Mouse (Mus musculus) 416B (cell line): ENCODE data around the gene Ass1.
"Not testable (repeated sequence)": the region's sequence is repeated elsewhere in the genome, so short reads cannot be mapped to it uniquely, and the experiment has no call there.

Source experiments
- DNase-seq: peaks from one replicate; pipeline ENCODE4 v3.0.0; 2011; ENCODE audit warnings: low read depth

Gene Ass1

DNA sequence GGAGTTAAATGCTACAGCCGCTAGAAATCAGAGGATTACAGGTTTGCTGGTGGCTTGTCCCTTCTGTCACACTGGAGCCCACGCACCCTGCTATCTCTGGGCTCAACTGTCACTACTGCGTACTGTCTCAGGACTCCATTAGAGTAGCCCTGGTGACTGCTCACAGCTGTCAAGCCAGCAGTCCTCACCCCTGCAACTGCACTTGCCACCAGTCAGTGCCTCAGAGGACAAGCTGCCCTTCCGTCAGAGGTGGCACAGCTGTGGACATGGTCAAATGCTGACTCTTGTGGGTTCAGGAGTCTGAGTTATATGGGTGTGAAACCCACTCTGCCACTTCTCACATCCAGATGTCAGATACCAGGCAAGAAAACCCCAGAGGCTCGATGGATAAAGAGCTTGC is 68.7 kb downstream of the Ass1 start:
- DNase-seq: no peak

DNA sequence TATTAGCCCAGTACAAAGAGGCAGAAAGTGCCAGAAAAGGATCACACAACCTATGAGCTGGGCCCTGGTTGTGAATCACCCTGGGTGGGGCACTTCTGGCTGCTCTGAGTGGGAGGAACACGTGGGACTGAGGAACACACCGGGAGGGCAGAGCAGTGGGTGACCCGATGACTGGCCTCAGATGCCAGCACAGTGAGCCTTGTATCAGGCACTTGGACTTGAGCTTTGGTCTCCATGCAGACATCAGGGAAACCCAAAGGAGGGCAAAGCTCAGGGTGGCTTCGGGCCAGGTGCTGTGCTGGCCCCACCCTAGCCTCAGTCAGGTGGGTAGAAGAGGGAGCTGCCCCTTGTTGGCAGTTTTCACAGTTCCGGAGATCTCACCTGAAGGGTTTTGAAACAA is 71.6 kb downstream of the Ass1 start:
- DNase-seq: no peak

DNA sequence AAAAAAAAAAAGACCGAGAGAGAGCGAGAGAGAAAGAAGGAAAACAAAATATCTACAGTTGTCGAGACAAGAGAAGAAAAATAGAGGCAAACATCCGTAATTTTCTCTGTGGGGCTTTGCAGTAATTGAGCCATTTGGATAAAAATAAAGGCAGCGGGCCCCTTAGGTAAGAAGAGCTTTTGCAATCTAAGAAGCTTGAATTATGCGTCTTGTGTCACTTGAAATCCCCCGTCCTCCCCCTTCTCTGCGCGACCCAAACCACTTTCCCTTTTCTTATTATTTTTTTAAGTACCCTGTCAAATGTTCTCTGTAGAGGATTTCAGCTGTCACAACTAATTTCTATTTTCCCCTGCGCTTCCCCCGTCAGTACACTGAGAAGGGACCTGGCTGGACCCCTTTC is 77.7 kb downstream of the Ass1 start:
- DNase-seq: no peak

DNA sequence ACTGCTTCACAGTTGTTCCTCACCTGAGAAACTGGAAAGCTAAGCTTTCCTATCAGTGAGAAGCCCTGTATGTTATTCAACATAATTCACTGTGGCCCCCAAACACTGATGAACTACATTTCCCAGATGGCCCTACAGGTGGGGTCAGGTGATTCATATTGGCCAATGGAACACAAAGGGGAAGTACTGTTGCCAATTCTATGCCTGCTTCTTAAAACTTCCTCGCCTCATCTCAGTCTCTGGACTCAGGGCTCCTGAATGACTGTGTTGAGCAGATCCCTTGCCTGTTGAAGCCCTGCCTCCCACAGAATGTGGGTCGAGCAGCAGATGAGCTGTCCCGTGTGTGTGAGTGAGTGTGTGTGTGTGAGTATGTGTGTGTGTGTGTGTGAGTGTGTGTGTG is 80.5 kb downstream of the Ass1 start:
- peak; percentile 55 for DNase-seq

DNA sequence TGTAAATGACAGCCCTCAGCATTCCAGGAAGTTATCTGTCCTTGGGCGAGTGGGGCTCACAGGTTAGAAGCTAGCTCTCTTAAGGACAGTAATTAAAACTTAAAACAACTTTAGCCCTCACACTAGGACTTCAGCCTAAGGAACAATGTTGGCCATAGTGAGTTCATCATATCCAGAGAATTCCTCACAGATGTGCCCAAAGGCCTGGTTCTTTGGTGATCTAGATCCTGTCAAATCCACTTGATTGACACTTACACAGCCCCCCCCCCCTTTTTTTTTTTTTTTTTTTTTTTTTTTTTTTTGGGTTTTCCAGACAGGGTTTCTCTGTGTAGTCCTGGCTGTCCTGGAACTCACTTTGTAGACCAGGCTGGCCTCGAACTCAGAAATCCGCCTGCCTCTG is 81.3 kb downstream of the Ass1 start:
- not testable (repeated sequence) for DNase-seq

DNA sequence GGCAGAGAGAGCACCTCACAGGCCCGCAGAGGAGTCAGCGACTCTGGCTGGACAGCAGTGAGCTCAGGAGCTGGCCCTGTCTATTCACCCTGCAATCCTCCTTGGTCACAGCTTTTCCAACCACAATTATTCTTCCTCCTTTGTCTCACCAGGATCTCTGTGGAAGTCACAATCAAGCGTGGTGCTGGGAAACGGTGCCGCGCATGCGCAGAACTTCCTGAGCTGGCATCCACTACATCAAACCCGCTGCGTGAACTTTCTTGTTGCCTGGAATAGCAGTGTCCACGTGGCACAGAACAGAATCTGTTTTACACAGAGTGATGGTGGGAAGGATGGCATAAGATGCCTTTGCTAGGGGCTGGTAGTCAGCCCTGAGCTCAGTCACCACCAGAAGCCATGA is 82.0 kb downstream of the Ass1 start:
- no peak for DNase-seq

DNA sequence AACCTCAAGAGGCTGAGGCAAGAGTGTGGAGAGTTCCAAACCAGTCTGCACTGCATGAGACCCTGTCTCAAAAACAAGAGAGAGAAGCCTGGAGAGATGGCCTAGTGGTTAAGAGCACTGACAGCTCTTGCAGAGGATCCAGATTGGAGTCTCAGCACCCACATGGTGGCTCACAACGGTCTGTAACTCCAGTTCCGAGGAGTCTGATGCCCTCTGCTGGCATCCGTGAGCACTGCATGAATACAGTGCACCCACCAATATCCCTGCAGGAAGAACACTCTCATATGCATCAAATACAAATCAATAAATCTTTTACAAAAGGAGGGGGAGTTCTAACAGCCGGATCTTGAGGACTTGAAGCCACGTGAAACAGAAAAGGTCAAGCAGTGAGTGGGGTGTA is 84.6 kb downstream of the Ass1 start:
- no peak for DNase-seq
